Comparison of ENCODE assay signal across 8 mouse cellular contexts in genomic region chr7:40072478-40072877, GRCm38 (mm10).
DNase-seq lines count a peak whose midpoint lies in the region; ATAC-seq and TF ChIP-seq lines count a peak whose summit lies in the region.

No protein-coding gene starts in this region.

- H3K27ac ChIP-seq in hindbrain, embryonic 12.5 days, result no peak overlapping the region
- no peak overlapping the region for H3K27ac ChIP-seq in neural tube, embryonic 14.5 days (ENCODE audit: low read depth, low read length)
- H3K27ac ChIP-seq in cerebellum, adult 2 months (ENCODE audit: insufficient read depth, low read length), result no peak overlapping the region

- no peak for TF ChIP-seq POLR2A in cerebellum, adult 2 months (IDR thresholded peaks at IDR 0.05; ENCODE audit: borderline replicate concordance, insufficient read depth, low read length)

- no peaks in the 10 kb centered on the region for H3K9me3 ChIP-seq in hindbrain, embryonic 12.5 days (replicated peaks)
- no peaks in the 10 kb centered on the region for H3K9me3 ChIP-seq in neural tube, embryonic 14.5 days (ENCODE audit: control insufficient read depth, low read length)

- H3K4me3 ChIP-seq in hindbrain, embryonic 12.5 days, result no peak overlapping the region
- H3K4me3 ChIP-seq in neural tube, embryonic 14.5 days (ENCODE audit: low read depth, low read length), result no peak overlapping the region
- no peak overlapping the region for H3K4me3 ChIP-seq in cerebellum, adult 2 months (replicated peaks; ENCODE audit: insufficient read depth, low read depth, low read length)

- no peaks in the 10 kb centered on the region for H3K36me3 ChIP-seq in hindbrain, embryonic 12.5 days
- no peaks in the 10 kb centered on the region for H3K36me3 ChIP-seq in neural tube, embryonic 14.5 days (ENCODE audit: control insufficient read depth, insufficient read depth, low read length)

- peak; percentile 52; the same call in 1 of the 2 replicates for ATAC-seq in hindbrain, embryonic 12.5 days (ENCODE audit: low FRiP score)
- peak; percentile 56; the same call in 1 of the 2 replicates for ATAC-seq in neural tube, embryonic 14.5 days (ENCODE audit: low read depth)

- H3K27me3 ChIP-seq in hindbrain, embryonic 12.5 days, result no peaks in the 10 kb centered on the region
- no peaks in the 10 kb centered on the region for H3K27me3 ChIP-seq in neural tube, embryonic 14.5 days (ENCODE audit: control insufficient read depth, insufficient read depth, low read length)
- H3K27me3 ChIP-seq in cerebellum, adult 2 months (ENCODE audit: control insufficient read depth, insufficient read depth, low read length), result no peaks in the 10 kb centered on the region

- DNase-seq in embryo, embryonic 10 days (ENCODE audit: low spot score), result peak; percentile 13
- no peak for DNase-seq in embryo, embryonic 9.5 days (ENCODE audit: extremely low spot score)
- DNase-seq in layer of hippocampus, postnatal 14 days (ENCODE audit: low spot score in 2 of 2), result peak; percentile 8 to 12
- DNase-seq in layer of hippocampus, adult 9-11 months, result no peak
- no peak for DNase-seq in c-Kit-positive CD71-positive TER-119-positive erythroid progenitor cells, embryonic 14.5 days (ENCODE audit: low spot score)
- no peak for DNase-seq in cerebellum, adult 2 months

- H3K4me2 ChIP-seq in hindbrain, embryonic 12.5 days (replicated peaks), result no peak overlapping the region
- H3K4me2 ChIP-seq in neural tube, embryonic 14.5 days (ENCODE audit: low read depth, low read length), result no peak overlapping the region

- H3K9ac ChIP-seq in hindbrain, embryonic 12.5 days, result no peak overlapping the region
- no peak overlapping the region for H3K9ac ChIP-seq in neural tube, embryonic 14.5 days (replicated peaks; ENCODE audit: low read depth, low read length)

- no peak for TF ChIP-seq CTCF in cerebellum, adult 2 months (IDR thresholded peaks at IDR 0.05; ENCODE audit: borderline replicate concordance, insufficient read depth, low read depth, low read length)

- H3K4me1 ChIP-seq in hindbrain, embryonic 12.5 days, result no peaks in the 10 kb centered on the region
- H3K4me1 ChIP-seq in neural tube, embryonic 14.5 days (ENCODE audit: control insufficient read depth, insufficient read depth, low read length), result no peaks in the 10 kb centered on the region
- H3K4me1 ChIP-seq in cerebellum, adult 2 months (ENCODE audit: control insufficient read depth, insufficient read depth, low read length), result no peaks in the 10 kb centered on the region

- WGBS in hindbrain, embryonic 12.5 days, result 71% methylated on average over 1 of the region's 1 CpGs
- 71% methylated on average over 1 of the region's 1 CpGs for WGBS in neural tube, embryonic 14.5 days
- 70% methylated on average over 1 of the region's 1 CpGs for WGBS in cerebellum, adult 2 months

Comparison
In these comparisons a context has a peak if more than half of its experiments do, and no peak if none do; other contexts are left out.
1. DNase-seq: peak in embryo, embryonic 10 days (single experiment) and layer of hippocampus, postnatal 14 days (2 of 2); none in embryo, embryonic 9.5 days (single experiment), layer of hippocampus, adult 9-11 months (single experiment), c-Kit-positive CD71-positive TER-119-positive erythroid progenitor cells, embryonic 14.5 days (single experiment) and cerebellum, adult 2 months (0 of 2).